Mouse (Mus musculus): ENCODE results near the gene Btbd7.

Btbd7 gene

GRCm38 (mm10) chr12:102730798-102731619 is 147.3 kb downstream of the Btbd7 start:
- no peak for DNase-seq
